Mouse (Mus musculus) embryonic facial prominence, embryonic 15.5 days (tissue): ENCODE results near the gene Carmil2. TPM values are rescaled to one million over a fixed set of nuclear protein-coding genes. Genes with fewer than 3 reads are reported as not detected.

Source experiments
- ATAC-seq: fragments of 200-750 bp; cut with Nextera tagmentation; 2 replicates; pipeline ENCODE4 v1.8.0; 2017; ENCODE audit warnings: low read depth, moderate TSS enrichment; ENCODE audit not compliant: insufficient number of reproducible peaks, low FRiP score, low TSS enrichment
- H3K27ac ChIP-seq: fragments of 300-500 bp; sonication (generic); replicated peaks from 2 replicates; pipeline ENCODE4 v1.5.1; 2015; ENCODE audit warnings: mild to moderate bottlenecking, inconsistent platforms
- H3K27me3 ChIP-seq: fragments of 300-500 bp; sonication (generic); 2 replicates; pipeline ENCODE4 v1.6.1; 2015; ENCODE audit warnings: inconsistent platforms
- H3K36me3 ChIP-seq: fragments of 300-500 bp; sonication (generic); 2 replicates; pipeline ENCODE4 v1.6.1; 2015; ENCODE audit warnings: mild to moderate bottlenecking, inconsistent platforms
- H3K4me1 ChIP-seq: fragments of 300-500 bp; sonication (generic); 2 replicates; pipeline ENCODE4 v1.6.1; 2015; ENCODE audit warnings: inconsistent platforms
- H3K4me2 ChIP-seq: fragments of 300-500 bp; sonication (generic); replicated peaks from 2 replicates; pipeline ENCODE4 v1.6.1; 2015; ENCODE audit warnings: mild to moderate bottlenecking, inconsistent platforms
- H3K4me3 ChIP-seq: fragments of 300-500 bp; sonication (generic); replicated peaks from 2 replicates; pipeline ENCODE4 v1.5.1; 2015; ENCODE audit warnings: mild to moderate bottlenecking, inconsistent platforms
- H3K9ac ChIP-seq: fragments of 300-500 bp; sonication (generic); 2 replicates; pipeline ENCODE4 v1.6.1; 2015; ENCODE audit warnings: inconsistent platforms
- H3K9me3 ChIP-seq: fragments of 300-500 bp; sonication (generic); replicated peaks from 2 replicates; pipeline ENCODE4 v1.6.1; 2016; ENCODE audit warnings: inconsistent platforms
- WGBS: fragments of 180-500 bp; shearing (Covaris S2); methylation state at CpG from one replicate; pipeline ENCODE4 v1.1.7; 2015; 5-methylcytosine and 5-hydroxymethylcytosine counted together
- polyA plus RNA-seq: library from polyadenylated mRNA; unstranded; fragments of >200 nt; fragmentation: Nextera tagmentation; extraction: Ambion mirVana; gene quantifications from 2 replicates; pipeline ENCODE4 v1.2.1, GENCODE M21; 2015

Carmil2 gene
- 0.77 and 1.0 TPM in 2 replicates for polyA plus RNA-seq

DNA sequence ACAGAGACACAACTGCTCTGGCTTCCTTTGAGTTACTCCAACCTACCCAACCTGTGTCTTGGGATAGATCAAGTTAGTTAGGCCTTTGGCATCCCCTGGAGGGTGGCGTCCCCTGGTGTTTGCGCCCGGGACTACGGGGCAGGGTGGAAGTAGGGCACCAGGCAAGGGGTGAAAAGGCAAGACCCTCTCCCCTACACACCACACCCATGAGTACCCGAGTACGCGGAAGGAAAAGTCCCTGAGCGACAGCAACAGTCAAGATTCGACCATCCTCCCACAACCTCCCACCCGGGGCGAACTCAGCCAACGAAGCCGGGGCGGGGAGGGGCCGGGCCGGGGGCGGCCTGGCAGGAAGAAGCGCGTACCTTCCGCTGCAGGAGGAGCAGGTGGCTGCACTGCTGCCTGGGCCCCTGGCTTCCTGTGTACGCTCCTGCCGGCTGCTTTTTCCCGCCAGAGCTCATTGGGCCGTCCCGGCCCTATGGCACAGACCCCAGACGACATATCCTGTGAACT, at the start of gene Carmil2:
Gene Carmil2, plus strand, starts transcription at position 479 of the 513 bp plus-strand sequence.
- no peaks in the 10 kb centered on the region for H3K27me3 ChIP-seq
- 7% methylated on average over 26 of the region's 26 CpGs for WGBS
- no peak within 1 kb of the TSS for H3K27ac ChIP-seq
- no peak within 1 kb of the TSS for H3K9ac ChIP-seq
- peak within 1 kb of the TSS; percentile 32; the same call in 1 of the 2 replicates for H3K4me2 ChIP-seq
- H3K9me3 ChIP-seq, result no peaks in the 10 kb centered on the region
- peak within 1 kb of the TSS; percentile 10; the same call in 1 of the 2 replicates for H3K4me3 ChIP-seq
- 0 out of 2 replicates have a peak, but pooled peaks have one; percentile 12 for ATAC-seq
- H3K36me3 ChIP-seq, result peaks cover 40% of the 10 kb centered on the region
- H3K4me1 ChIP-seq, result peaks cover 8% of the 10 kb centered on the region; the same call in 1 of the 2 replicates

DNA sequence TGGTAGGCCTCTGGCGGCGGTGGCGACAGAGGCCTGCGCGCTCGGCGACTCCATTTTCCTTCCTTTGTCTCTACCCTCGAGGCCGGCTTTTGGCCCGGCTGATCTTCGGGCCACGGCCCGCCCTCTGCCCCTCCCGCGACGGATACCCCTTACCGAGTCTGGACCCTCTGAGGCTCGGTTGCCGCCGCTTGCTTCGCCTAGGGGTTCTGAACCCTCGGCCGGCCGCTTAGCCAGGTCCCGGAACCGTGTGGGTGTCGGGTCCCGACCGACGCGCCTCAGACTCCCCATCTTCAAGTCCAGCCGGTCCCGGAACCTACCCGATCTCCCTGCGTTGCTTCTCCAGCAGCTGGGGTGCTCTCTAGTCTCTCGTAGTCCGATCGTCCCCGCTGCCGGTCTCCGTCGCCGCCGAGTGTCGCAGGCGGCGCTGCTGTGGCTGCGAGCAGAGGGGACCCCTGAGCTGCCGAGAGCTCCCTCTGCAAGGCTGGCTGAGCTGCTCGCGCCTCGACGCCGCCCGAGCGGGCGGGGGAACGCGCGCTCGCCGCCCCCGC, 49.0 kb upstream of the Carmil2 start, which contains the start of gene Agrp:
Gene Agrp, minus strand, starts transcription at position 431 of the 548 bp plus-strand sequence.
- Histone ChIP-seq H3K4me2 (peak within 1 kb of the TSS; percentile 72), H3K9ac (peak within 1 kb of the TSS; percentile 93), H3K27me3 (no peaks in the 10 kb centered on the region), H3K36me3 (no peaks in the 10 kb centered on the region), H3K4me3 (peak within 1 kb of the TSS; percentile 92), H3K4me1 (peaks cover 24% of the 10 kb centered on the region), H3K9me3 (no peaks in the 10 kb centered on the region), H3K27ac (peak within 1 kb of the TSS; percentile 100)
- whole genome bisulfite sequencing, result under 1% methylated on average over 56 of the region's 63 CpGs
- ATAC-seq, result peak; percentile 21; the same call in 1 of the 2 replicates

- H3K9me3 ChIP-seq, result no peaks in the 10 kb centered on the region
- no peaks in the 10 kb centered on the region for H3K36me3 ChIP-seq
- WGBS, result under 1% methylated on average over 11 of the region's 11 CpGs
- ATAC-seq, result no peak
- H3K4me3 ChIP-seq, result peak overlapping the region; percentile 92
- H3K4me1 ChIP-seq, result peaks cover 24% of the 10 kb centered on the region
- H3K9ac ChIP-seq, result peak overlapping the region; percentile 93
- H3K27ac ChIP-seq, result peak overlapping the region; percentile 100
- peak overlapping the region; percentile 72 for H3K4me2 ChIP-seq
- no peaks in the 10 kb centered on the region for H3K27me3 ChIP-seq
Measured at GRCm38 (mm10) chr8:105637601-105638041, 48.5 kb upstream of the Carmil2 start.

DNA sequence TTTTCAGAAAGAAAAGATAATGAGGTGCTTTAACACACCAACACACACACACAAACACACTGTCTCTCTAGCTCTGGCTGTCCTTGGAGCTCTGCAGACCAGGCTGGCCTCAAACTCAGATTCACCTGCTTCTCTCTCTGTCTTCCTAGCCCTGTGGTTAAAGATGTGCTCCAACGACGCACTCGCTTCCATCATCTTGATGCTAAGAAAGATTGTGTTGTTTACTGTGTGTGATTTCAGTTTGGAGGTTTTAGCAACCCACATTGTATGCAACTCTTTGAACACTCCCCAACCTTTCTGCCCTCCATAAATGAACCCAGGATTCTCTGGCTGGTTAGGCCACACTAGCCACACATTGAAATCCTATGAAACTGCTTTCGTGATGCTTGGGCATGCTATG, 47.6 kb upstream of the Carmil2 start:
- no peaks in the 10 kb centered on the region for H3K27me3 ChIP-seq
- peak overlapping the region; percentile 92 for H3K4me3 ChIP-seq
- H3K9me3 ChIP-seq, result no peaks in the 10 kb centered on the region
- H3K4me1 ChIP-seq, result peaks cover 24% of the 10 kb centered on the region
- 90% methylated on average over 4 of the region's 4 CpGs for WGBS
- peak overlapping the region; percentile 72 for H3K4me2 ChIP-seq
- no peak for ATAC-seq
- no peak overlapping the region for H3K9ac ChIP-seq
- 0 out of 2 replicates have a peak overlapping the region, but pooled peaks have one; percentile 11 for H3K27ac ChIP-seq
- peaks cover 2% of the 10 kb centered on the region for H3K36me3 ChIP-seq

DNA sequence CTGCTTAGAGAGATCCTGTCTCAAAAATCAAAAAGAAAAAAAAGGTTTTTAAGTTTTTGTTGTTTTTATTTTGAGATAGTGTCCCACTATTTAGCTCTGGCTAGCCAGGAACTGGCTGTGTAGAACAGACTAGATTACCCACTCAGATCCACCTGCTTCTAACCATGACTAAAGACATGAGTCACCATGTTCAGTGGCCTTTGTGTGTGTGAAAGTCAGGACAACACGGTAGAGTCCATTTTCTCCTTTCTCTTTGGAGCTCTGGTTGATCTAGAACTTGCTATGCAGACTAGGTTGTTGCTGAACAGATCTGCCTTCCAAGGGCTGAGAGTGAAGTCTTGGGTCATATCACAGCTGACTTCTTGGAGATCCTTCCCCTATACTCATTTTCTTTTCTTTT, 46.2 kb upstream of the Carmil2 start:
- ATAC-seq, result no peak

DNA sequence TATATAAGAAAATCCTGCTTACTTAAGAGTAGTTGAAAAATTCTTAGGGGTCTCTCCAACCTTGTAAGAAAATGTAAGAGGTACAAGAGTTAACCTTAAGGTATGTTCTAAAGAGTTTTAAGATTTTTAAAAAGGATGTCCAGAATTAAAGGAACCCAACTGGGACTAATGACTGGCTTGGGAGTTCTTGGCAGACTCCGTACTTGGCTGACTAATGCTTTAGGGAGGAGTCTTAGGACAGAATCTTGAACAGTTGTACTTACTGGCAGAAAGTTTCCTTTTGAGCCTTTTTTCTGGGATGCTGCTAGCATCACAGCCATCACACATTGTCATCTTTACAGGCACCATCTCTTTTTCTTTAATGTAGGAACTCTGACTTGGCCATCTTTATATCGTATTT, 45.6 kb upstream of the Carmil2 start:
- peaks cover 15% of the 10 kb centered on the region for H3K4me1 ChIP-seq
- no peaks in the 10 kb centered on the region for H3K27me3 ChIP-seq
- no peak for ATAC-seq
- H3K36me3 ChIP-seq, result peaks cover 16% of the 10 kb centered on the region
- H3K4me2 ChIP-seq, result no peak overlapping the region
- 66% methylated on average over 2 of the region's 2 CpGs for whole genome bisulfite sequencing
- no peak overlapping the region for H3K27ac ChIP-seq
- no peak overlapping the region for H3K4me3 ChIP-seq
- H3K9me3 ChIP-seq, result no peaks in the 10 kb centered on the region
- H3K9ac ChIP-seq, result no peak overlapping the region

More for the DNA sequence above, 46.2 kb upstream of the Carmil2 start:
- 76% methylated on average over 1 of the region's 1 CpGs for WGBS
- no peaks in the 10 kb centered on the region for H3K9me3 ChIP-seq
- no peak overlapping the region for H3K9ac ChIP-seq
- no peak overlapping the region for H3K27ac ChIP-seq
- H3K27me3 ChIP-seq, result no peaks in the 10 kb centered on the region
- H3K4me2 ChIP-seq, result no peak overlapping the region
- H3K36me3 ChIP-seq, result peaks cover 11% of the 10 kb centered on the region
- H3K4me1 ChIP-seq, result peaks cover 22% of the 10 kb centered on the region
- H3K4me3 ChIP-seq, result no peak overlapping the region

GRCm38 (mm10) chr8:105645205-105645604, 40.9 kb upstream of the Carmil2 start:
- no peaks in the 10 kb centered on the region for H3K27me3 ChIP-seq
- H3K4me2 ChIP-seq, result no peak overlapping the region
- WGBS, result 100% methylated on average over 1 of the region's 1 CpGs
- no peak for ATAC-seq
- no peaks in the 10 kb centered on the region for H3K9me3 ChIP-seq
- no peaks in the 10 kb centered on the region for H3K4me1 ChIP-seq
- no peak overlapping the region for H3K4me3 ChIP-seq
- peaks cover 31% of the 10 kb centered on the region for H3K36me3 ChIP-seq
- H3K9ac ChIP-seq, result no peak overlapping the region
- H3K27ac ChIP-seq, result no peak overlapping the region

- Histone ChIP-seq H3K9ac (no peak overlapping the region), H3K27me3 (no peaks in the 10 kb centered on the region), H3K36me3 (peaks cover 40% of the 10 kb centered on the region), H3K27ac (no peak overlapping the region), H3K4me1 (no peaks in the 10 kb centered on the region), H3K9me3 (no peaks in the 10 kb centered on the region), H3K4me2 (no peak overlapping the region), H3K4me3 (no peak overlapping the region)
- no peak for ATAC-seq
- 95% methylated on average over 1 of the region's 1 CpGs for WGBS
Measured at GRCm38 (mm10) chr8:105648929-105649328, 37.1 kb upstream of the Carmil2 start.

DNA sequence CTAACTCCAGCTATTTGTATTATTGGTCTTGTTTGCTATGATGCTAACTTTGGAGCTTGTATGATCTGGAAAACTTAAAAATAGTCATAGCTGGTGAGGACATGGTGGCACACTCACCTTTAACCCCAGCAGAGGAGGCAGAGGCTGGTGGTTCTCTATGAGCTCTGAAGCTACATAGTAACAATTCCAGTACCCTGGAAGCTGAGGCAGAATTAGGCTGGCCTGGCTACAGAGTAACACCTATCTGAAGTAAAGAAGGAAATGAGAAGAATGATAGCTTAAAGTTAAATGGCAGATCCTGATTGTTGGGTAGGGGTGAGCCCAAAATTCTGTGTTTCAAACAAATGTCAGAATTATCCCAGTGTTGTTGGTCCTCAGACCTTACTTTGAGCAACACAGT, 28.4 kb upstream of the Carmil2 start:
- Histone ChIP-seq H3K27ac (no peak overlapping the region), H3K36me3 (peaks cover 15% of the 10 kb centered on the region), H3K27me3 (no peaks in the 10 kb centered on the region), H3K4me1 (no peaks in the 10 kb centered on the region), H3K4me2 (no peak overlapping the region), H3K9me3 (no peaks in the 10 kb centered on the region), H3K4me3 (no peak overlapping the region), H3K9ac (no peak overlapping the region)
- no peak for ATAC-seq

GRCm38 (mm10) chr8:105661167-105661566, 24.9 kb upstream of the Carmil2 start:
- H3K9ac ChIP-seq, result no peak overlapping the region
- no peak overlapping the region for H3K4me2 ChIP-seq
- peaks cover 23% of the 10 kb centered on the region for H3K36me3 ChIP-seq
- no peak overlapping the region for H3K27ac ChIP-seq
- ATAC-seq, result no peak
- 77% methylated on average over 3 of the region's 3 CpGs for WGBS
- H3K4me3 ChIP-seq, result no peak overlapping the region
- no peaks in the 10 kb centered on the region for H3K9me3 ChIP-seq
- no peaks in the 10 kb centered on the region for H3K4me1 ChIP-seq
- no peaks in the 10 kb centered on the region for H3K27me3 ChIP-seq

DNA sequence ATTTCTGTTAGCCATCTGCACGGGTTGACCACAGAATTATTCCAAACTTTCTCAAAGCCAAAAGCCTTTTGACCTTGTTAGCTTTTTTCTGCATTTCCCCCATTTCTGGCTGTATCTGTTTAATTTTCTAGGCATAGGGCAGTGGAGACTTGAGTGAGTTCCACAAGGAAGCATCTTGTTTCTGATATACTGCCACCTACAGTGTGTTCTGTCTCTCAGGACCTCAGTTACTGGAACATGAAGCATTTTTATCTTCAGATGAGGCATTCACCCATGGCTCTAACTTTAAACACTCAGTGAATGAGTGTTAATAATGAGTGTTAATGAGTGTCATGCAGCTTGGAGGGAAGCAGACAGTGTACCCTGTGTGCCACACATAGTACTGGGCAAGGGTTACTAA, 8.2 kb upstream of the Carmil2 start:
- H3K9ac ChIP-seq, result no peak overlapping the region
- WGBS, result 88% methylated on average over 1 of the region's 1 CpGs
- no peaks in the 10 kb centered on the region for H3K9me3 ChIP-seq
- H3K4me3 ChIP-seq, result no peak overlapping the region
- H3K27me3 ChIP-seq, result no peaks in the 10 kb centered on the region
- no peak overlapping the region for H3K27ac ChIP-seq
- ATAC-seq, result no peak
- H3K4me1 ChIP-seq, result no peaks in the 10 kb centered on the region
- no peak overlapping the region for H3K4me2 ChIP-seq
- H3K36me3 ChIP-seq, result peaks cover 92% of the 10 kb centered on the region

- Histone ChIP-seq H3K4me3 (no peak overlapping the region), H3K4me2 (no peak overlapping the region), H3K9me3 (no peaks in the 10 kb centered on the region), H3K4me1 (peaks cover 8% of the 10 kb centered on the region; the same call in 1 of the 2 replicates), H3K27me3 (no peaks in the 10 kb centered on the region), H3K9ac (no peak overlapping the region), H3K27ac (no peak overlapping the region), H3K36me3 (peaks cover 44% of the 10 kb centered on the region)
- WGBS, result 71% methylated on average over 7 of the region's 7 CpGs
- no peak for ATAC-seq
Measured at GRCm38 (mm10) chr8:105685325-105685724, 749 bp upstream of the Carmil2 start.
